Mouse (Mus musculus) ZHBTc4 (cell line): ENCODE results near the gene Fip1l1.

Experiments used
- DNase-seq: peaks from one replicate; pipeline ENCODE4 v3.0.0-alpha.2; 2011; ENCODE audit warnings: low read depth, low spot score

Gene Fip1l1

DNA sequence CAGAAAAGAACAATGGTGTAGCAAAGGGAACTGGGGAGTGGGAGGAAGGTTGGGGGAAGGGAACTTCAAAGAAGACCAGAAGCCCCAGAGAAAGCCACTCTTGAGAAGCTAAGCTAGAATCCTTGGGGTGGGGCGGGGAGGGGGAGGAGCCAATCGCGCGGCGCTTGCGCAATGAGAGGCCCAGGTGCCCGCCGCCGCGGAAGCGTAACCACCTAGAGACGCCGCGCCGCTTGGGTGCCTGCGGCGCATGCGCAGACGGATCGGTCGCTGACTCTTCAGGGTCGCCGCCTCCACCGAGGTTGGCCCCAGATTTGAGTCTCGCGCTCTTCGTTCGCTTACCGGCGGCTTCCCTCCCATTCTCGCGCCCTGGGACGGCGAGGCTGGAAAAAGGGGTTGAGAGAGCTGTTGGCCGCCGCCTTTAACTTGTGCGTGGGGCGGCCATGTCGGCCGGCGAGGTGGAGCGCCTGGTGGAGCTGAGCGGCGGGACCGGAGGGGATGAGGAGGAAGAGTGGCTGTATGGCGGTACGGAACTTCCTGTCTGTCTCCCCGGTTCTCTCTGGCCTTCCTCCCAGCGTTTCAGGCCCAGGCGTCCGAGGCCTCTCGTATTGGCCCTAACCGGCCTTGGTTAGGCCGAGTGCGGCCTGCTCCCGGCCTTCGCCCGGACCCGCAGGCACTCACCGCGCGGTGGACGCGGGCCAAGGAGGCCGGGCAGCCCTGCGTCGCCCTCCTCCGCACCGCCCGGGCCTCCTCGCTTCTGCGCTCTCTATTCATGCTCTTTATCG, at the start of gene Fip1l1:
Gene Fip1l1 (plus strand): TSS at position 210 of the 782 bp plus-strand sequence.
- peak; percentile 98 for DNase-seq

DNA sequence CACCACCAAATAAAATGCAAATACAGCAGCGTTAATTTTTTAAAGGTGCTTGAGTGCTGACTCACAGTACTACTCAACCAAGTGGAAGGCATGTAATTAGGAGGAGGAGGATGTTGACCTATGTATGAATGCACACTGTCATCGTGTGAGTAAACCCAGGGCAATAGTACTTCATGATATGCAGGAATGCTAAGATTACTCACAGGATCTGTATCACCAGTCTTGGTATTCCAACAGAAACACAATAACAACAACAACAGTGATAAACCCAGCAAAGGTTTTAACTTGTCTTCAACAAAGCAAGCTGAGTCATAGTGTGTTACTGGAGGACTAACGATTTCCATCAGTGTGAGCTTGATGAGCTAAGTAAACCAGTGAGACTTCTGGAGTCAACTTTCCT, 42.5 kb upstream of the Fip1l1 start:
- DNase-seq = no peak

- DNase-seq = no peak
These were observed 23.6 kb upstream of the Fip1l1 start for GRCm38 (mm10) chr5:74511686-74512085.

DNA sequence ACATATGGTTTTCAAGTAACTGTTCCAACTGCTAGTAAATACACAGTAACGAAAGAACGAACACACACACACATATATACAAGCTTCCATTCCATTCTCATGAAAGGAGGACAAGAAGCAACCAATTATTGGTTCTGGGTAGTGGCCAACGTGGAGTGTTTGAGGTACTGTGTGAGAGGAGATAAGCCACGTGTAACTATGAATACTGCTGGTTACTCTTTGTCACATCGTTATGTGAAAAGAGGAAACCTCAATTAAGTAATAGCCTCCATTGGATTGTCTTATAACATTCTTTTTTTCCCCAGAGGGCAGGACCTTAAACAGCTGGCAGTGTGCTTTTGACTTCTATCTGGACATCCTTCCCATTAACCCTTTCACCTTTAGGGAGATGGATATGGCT, 8.2 kb upstream of the Fip1l1 start:
- DNase-seq = no peak

- no peak for DNase-seq
These were observed 4.5 kb upstream of the Fip1l1 start for GRCm38 (mm10) chr5:74530785-74531184.

- DNase-seq = peak; percentile 98
These were observed 3.5 kb upstream of the Fip1l1 start, which contains the start of gene Scfd2 for GRCm38 (mm10) chr5:74531630-74532280. TSS of gene Scfd2 (minus strand) at chr5:74531759.

GRCm38 (mm10) chr5:74536180-74536947, 1.1 kb downstream of the Fip1l1 start:
- no peak for DNase-seq

GRCm38 (mm10) chr5:74545606-74546005, 10.4 kb downstream of the Fip1l1 start:
- no peak for DNase-seq

- no peak for DNase-seq
These were observed 14.3 kb downstream of the Fip1l1 start for GRCm38 (mm10) chr5:74549566-74549965.

DNA sequence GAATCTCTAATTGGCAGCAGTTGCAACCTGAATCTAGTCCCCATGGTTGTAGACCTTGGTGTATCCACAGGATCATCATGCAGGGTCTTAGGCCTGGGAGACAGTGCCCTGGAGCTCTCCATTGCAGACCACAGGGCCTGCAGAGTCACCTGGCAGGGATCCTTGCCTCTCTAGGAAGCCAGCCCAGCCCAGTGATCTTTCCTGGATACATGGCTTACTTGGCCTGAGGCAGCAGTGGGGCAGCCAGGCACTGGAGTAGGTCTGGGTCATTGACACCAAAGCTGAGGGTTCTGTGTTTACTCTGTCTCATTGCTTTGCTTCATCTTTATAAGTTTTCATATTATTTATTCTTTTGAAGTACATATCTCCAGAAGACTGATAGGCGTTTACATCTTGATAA, 25.9 kb downstream of the Fip1l1 start:
- no peak for DNase-seq

DNA sequence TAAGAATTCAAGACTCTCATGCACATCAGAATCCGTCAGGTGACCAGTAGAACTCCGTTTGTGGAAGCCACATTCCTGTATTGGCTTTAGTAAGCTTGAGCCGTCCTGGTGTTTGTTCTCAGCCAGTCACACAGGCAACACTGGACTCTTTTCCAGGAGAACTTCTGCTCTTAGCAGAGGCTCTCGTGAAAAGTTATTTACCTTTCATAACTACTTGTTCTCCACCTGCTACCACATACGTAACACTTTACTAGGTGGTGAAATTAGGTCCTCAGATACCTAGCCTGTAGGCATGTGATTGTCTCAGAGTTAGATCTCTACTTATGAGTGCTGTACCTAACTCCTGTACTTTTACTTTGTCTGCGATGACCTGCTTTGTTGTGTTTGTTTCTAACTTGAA, 36.5 kb downstream of the Fip1l1 start:
- no peak for DNase-seq

DNA sequence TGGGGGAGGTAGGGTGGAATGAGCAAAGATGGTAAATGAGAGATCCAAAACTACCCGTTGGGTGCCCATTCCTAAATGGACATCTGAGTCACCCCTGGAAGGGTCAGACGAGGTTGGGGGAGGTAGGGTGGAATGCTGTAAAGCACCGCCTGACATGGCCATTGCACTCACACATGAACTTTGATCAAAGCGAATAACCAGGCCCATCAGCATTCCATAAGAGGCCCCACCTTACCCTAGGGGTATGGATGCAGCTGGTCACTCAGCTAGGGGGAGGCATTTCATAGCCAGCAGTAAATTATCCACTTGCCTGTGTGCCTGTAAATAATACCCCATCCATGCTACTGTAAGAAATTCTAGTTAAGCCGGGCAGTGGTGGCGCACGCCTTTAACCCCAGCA, 53.9 kb downstream of the Fip1l1 start:
- DNase-seq = peak; percentile 21

GRCm38 (mm10) chr5:74591413-74591812, 56.2 kb downstream of the Fip1l1 start:
- DNase-seq = peak; percentile 24

GRCm38 (mm10) chr5:74593147-74593546, 57.9 kb downstream of the Fip1l1 start:
- no peak for DNase-seq

- DNase-seq = no peak
These were observed 64.8 kb downstream of the Fip1l1 start for GRCm38 (mm10) chr5:74600010-74600409.

DNA sequence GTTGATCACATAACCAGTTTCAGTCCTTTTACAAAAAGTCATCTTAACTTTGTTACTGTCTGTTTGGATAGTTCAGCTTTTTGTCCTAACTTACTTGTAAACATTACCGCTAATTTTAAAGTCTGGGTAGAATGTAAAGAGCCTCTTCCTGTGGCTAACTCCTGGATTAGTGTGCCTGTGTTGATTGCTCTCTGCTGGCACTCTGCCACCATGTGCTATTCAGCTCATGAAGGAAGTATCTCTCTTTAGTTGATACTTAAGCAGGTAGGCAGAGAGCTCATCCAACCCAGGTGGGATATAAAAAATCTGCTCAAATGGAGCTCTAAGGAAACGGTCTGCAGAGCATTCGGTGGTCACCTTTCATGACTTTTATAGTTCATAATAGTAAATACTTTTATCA, 65.9 kb downstream of the Fip1l1 start:
- DNase-seq = no peak

DNA sequence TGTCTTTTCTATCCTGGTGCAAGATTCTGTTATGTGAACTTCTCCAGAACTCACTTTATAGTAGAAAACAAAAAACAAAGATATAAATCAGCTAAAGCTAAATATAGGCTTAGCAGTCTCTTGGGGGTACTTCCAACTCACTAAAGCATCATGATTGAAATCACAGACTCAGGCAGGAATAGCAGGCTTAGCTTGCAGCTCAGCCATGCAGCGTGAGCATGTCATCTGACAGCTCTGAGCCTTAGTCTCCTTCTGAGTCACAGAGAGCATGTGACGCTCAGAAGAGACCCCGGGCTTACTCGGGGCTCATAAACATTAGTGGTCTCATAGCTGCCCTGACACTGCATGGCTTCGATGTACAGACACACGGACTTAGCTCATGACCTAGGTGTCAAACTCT, 66.7 kb downstream of the Fip1l1 start:
- DNase-seq = no peak

DNA sequence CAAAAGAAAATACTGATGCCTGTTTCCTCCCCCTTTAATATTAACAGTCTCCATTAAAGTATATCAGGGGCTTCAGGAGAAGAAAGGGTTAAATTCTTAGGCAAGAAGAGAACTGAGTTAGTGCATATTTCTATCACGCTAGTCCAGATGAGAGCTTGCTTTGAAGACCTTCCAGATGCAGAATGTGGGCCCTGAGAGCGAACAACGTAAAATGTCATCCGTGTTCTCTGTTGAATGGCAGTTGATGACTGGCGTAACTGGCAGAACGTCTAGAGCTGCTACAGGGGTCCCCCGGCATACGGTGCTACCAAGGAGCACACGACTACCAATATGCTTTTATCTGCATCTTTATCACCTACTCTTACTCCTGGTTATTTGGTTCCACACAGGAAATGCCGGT, 67.1 kb downstream of the Fip1l1 start:
- no peak for DNase-seq

DNA sequence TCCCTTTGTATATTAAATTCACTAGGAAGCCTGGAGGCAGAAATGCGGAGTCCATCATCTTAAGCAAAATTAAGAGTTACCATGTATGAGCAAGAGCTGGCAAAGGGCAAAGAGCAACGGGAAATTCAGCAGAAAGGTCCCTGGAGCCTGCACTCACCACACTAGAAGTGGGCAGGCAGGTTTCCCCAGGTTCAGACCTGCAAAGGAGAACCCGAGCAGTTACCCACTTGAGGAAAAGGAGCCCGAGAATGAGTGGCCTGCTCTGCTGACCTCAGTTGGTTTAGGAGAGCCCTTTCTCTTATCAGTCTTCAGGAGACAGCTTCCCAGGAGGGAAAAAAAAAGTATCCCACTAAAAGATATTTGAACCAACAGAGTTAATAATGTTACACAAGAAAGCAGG, 68.1 kb downstream of the Fip1l1 start:
- no peak for DNase-seq

- DNase-seq = no peak
These were observed 71.0 kb downstream of the Fip1l1 start for GRCm38 (mm10) chr5:74606213-74606612.

DNA sequence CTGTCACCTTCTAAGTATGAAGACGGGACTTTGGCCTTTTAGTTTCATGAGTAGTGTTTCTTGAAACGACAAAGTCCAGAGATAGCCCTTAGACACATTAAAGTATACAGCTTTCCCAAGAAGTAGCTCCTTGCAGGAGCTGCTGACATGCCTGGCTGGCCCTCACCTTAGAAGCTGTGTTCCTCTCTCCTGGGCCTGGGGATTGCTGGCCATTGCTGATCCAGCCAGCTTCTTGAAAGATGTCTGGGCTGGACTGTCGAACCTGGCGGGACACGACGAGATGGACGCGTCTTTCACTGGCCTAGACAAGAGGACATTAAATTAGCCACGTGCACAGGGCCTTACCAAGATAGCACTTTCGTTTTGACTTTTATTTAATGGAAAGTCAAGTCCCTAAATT, 75.3 kb downstream of the Fip1l1 start:
- DNase-seq = no peak

DNA sequence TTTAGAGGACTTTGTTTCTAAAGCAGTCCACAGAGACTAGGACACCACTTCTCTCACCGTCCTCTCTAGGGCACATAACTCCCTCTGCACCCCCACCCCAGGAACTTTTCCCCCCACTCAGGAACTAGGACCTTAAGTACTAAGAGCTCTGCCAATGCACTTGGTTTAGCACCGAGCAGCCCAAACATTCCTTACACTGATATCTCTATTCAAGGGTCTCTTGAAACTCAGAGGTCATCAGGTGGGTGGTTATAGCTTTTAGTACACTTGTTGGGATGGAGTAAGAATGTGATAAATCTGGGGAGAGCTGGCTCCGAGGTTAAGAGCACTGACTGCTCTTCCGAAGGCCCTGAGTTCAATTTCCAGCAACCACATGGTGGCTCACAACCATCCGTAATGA, 77.5 kb downstream of the Fip1l1 start:
- no peak for DNase-seq
